Mouse (Mus musculus) layer of hippocampus, adult 11-12 months (tissue): ENCODE data around the gene Myo7a.
A peak's percentile ranks its signal among the peaks of the same experiment; 100 is the strongest.

Source experiments
- DNase-seq: peaks from one replicate; pipeline ENCODE4 v3.0.0; 2022; ENCODE audit warnings: low spot score

Gene Myo7a

GRCm38 (mm10) chr7:98119179-98119960 lies at the start of gene Myo7a:
Gene Myo7a, minus strand, starts transcription at chr7:98119524.
- no peak for DNase-seq

DNA sequence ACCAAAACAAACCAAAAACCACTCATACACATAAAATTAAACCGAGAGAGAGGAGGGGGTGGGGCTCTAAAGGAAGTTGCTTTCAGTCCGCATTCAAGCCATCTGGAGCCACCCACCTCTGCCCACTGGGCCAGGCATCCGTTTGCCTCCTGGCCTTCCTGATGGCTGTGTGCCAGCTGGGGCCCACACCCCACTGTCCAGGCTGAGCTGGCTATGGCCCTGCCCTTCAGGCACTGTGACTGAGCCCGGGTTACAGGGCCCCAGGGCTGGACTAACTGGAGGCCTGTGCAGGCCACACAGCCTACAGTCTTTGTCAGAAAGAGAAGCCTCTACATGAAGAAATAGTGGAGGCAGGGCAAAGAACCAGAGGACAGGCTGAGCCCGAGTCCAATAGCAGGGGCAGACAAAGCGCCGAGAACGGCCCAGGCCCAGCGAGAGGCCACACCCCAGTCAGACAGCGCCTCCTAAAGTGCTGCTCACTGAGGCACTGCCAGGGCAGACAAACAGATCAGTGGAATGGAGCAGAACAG lies 45.7 kb upstream of the Myo7a start:
- no peak for DNase-seq

GRCm38 (mm10) chr7:98164382-98164998 lies 45.2 kb upstream of the Myo7a start:
- no peak for DNase-seq

DNA sequence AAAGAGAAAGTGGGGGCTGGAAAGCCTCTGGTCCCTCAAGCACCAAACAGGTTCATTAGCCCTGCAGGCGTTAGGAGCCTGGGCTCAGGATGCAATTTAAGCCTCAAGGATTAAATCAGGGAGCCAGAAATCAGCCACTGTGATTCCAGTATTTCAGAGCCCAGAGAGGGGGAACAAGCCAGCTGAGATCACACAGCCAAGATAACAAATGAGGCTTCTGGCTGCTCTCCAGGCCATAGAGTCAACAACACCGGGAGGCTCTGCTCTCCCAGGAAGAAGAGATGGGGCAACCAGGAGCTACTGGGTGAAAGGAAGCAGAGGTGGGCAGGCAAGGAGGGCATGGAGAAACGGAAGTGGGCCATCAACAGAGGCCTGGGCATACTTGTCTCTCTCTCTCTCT lies 44.4 kb upstream of the Myo7a start:
- no peak for DNase-seq

- DNase-seq: no peak
Measured at GRCm38 (mm10) chr7:98162239-98162638, 42.9 kb upstream of the Myo7a start.

- DNase-seq: no peak
Measured at GRCm38 (mm10) chr7:98160041-98160740, 40.9 kb upstream of the Myo7a start.

DNA sequence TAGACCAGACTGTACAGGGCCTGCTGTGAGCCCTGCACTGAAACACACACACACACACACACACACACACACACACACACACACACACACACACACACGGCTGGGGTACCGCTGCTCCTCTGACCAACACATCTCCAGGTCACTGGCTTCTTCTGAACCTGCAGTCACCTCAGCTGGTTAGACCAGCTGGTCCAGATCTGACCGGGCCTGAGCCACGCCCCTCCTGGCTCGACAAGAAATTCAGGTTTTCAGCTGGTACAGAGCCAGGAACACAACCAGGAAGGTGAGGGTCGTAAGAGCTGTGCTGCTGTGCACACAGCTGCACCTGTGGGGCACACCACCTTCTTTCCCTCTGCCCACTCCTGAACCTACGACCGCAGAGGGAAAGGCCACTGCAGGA lies 39.2 kb upstream of the Myo7a start:
- DNase-seq: no peak

DNA sequence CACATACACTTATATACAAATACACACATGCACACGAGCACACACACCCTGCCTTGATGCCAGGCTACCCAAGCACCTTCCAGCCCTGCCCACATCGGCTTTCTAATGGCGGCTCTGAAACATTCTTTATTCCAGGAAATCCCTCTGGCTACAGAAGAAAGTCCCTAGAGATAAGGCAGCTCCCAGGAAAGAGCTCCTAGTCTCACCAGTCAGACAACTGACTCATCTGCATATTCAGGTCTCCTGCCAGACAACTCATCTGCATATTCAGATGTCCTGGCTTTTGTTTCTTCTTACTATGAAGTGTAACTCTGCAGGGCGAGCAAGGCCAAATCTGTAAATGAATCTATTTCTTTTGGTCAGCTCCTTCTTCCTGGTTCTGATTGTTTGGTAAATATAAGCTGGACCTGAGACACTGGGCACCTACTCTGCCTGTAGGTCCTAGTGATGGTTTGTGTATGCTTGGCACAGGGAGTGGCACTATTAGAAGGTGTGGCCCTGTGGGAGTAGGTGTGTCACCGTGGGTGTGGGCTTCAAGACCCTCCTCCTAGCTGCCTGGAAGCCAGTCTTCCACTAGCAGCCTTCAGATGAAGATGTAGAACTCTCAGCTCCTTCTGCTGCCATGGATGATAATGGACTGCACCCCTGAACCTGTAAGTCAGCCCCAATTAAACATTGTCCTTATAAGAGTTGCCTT lies 38.5 kb upstream of the Myo7a start:
- DNase-seq: no peak

- DNase-seq: no peak
Measured at GRCm38 (mm10) chr7:98156280-98156665, 36.9 kb upstream of the Myo7a start.

- DNase-seq: peak; percentile 82
Measured at GRCm38 (mm10) chr7:98155546-98156279, 36.4 kb upstream of the Myo7a start.

GRCm38 (mm10) chr7:98153892-98154291 lies 34.6 kb upstream of the Myo7a start:
- DNase-seq: no peak

DNA sequence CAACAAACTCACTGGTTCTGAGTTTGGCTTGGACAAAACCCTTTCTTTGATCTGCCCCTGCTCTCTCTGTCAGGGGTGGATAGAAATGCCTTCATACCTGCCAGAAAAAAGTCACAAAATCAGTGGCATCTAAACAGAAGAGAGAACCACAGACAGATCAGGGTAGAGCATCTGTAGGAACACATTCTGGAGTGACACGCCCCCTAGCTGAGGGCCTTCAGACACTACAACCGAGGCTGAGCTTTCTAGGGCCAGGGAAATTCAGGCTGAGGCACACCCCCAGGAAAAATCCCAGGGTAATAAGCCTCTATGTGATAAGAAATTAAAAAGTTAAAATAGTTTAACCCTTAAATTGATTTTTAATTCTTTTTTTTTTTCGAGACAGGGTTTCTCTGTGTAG lies 34.0 kb upstream of the Myo7a start:
- no peak for DNase-seq

- no peak for DNase-seq
Measured at GRCm38 (mm10) chr7:98152400-98152799, 33.1 kb upstream of the Myo7a start.

- DNase-seq: no peak
Measured at GRCm38 (mm10) chr7:98150525-98150924, 31.2 kb upstream of the Myo7a start.

DNA sequence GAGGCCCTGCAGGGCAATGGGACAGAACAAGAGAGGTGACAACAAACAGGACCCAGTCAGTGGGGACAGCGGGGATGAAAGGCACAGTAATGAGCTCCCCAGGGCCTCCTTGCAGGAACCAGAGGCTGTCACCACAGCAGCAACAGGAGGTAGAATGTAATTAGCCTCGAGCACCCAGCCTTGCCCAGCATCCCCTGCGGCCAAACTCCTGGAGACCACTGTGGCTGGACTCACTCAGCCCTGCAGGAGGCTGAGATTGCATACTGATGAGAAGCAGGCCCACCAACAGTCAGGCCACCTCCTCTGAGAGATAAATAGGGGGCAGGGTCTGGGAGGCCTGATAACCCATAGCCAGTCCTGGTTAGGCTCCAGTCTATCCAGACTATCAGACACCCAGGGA lies 30.5 kb upstream of the Myo7a start:
- no peak for DNase-seq

DNA sequence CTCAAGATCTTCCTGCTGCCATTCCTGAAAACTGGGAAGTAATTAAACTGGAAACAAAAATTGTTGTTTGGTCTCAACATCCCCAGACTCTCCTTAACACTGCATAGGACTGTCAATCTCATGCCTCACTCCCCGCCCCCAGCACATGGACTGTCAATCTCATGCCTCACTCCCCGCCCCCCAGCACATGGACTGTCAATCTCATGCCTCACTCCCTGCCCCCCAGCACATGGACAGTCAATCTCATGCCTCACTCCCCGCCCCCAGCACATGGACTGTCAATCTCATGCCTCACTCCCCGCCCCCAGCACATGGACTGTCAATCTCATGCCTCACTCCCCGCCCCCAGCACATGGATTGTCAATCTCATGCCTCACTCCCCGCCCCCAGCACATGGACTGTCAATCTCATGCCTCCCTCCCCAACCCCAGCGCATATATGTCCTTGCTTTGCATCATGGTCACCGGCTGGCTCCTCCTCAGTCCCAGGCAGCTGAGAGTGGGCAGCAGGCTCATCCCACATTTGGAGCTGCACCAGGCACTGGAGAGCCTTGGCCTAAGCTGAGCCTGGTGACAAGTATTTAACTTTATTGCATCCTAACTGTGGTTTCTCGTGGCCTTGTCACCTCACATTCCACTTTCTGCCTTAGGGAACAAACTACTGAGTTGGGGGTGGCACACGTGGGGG lies 29.5 kb upstream of the Myo7a start:
- DNase-seq: no peak

DNA sequence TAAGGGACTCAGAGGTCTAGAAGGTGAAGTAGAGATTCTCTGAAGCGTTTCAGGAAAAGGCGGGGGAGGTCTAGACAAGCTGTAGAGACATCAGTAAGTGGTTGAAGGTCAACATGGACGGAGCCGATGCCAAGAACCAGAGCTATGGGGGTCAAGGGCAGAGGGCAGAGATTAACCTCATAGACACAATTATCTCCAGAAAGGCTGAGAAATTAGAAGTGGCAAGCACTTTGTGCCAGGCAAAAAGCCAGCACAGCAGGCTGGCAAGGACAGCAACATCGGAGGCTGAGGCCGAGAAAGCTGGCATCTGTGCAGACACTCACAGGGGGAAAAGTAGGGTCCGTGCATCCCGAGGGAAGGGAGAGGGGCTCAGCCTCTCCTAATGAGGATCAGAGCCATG lies 28.4 kb upstream of the Myo7a start:
- DNase-seq: no peak

- no peak for DNase-seq
Measured at GRCm38 (mm10) chr7:98146447-98146845, 27.1 kb upstream of the Myo7a start.

DNA sequence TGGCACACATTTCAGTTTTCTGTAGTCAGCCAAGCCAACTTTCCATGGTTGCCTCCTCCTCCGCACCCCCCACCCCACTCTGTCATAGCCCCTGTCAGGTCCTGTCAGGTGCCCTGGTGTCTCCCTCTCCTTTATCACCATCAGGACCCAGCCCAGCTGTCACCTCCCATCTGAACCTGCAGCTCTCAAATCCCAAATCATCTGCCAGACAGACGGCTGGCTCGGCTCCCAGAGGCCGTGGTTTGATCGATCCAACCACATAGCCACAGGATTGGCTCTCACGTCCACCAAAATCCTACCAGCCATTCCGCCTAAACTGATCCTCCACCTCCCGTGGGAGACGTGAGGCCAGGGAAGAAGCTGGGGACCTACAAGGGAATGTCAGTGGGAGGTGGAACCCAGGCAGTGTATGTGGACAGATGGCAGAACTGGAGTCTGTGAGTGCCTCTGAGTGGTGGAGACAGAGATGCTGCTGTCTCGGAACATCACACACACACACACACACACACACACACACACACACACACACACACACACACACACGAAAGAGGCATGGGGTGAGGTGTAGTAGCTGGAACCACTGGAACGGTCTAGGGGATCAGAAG lies 26.6 kb upstream of the Myo7a start:
- no peak for DNase-seq

- no peak for DNase-seq
Measured at GRCm38 (mm10) chr7:98145402-98145801, 26.1 kb upstream of the Myo7a start, which contains the start of gene Omp. Gene Omp, minus strand, starts transcription at chr7:98145502.

GRCm38 (mm10) chr7:98142648-98143047 lies 23.3 kb upstream of the Myo7a start:
- DNase-seq: no peak
